Mouse (Mus musculus) kidney, adult 8-10 months (tissue): ENCODE data around the gene Afmid.
"Not testable (repeated sequence)": the region's sequence is repeated elsewhere in the genome, so short reads cannot be mapped to it uniquely, and the experiment has no call there.

Experiments
- DNase-seq, 2 experiments: peaks; one replicate each; pipeline ENCODE4 v3.0.0; 2022

Gene Afmid

GRCm38 (mm10) chr11:117826916-117827315 is 1.2 kb downstream of the Afmid start:
- DNase-seq: no peak

DNA sequence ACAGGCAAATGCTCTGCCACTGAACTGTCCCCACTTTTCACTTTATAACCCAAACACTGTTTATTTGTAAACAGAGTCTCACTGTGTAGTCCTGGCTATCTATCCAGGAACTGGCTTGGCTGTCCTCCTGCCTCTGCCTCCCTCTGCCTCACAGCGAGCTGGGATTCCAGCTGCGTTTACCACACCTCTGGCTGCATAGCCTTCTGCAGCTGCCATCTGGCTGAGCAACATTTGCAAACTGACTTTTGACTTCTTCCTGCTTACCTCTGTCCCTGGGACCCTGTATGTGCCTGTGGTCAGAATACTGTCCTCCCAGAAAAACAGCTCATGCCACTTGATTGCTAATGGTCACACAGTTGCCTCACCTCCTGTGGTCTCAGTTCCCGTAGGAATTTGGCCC is 1.7 kb downstream of the Afmid start:
- no peak for DNase-seq

DNA sequence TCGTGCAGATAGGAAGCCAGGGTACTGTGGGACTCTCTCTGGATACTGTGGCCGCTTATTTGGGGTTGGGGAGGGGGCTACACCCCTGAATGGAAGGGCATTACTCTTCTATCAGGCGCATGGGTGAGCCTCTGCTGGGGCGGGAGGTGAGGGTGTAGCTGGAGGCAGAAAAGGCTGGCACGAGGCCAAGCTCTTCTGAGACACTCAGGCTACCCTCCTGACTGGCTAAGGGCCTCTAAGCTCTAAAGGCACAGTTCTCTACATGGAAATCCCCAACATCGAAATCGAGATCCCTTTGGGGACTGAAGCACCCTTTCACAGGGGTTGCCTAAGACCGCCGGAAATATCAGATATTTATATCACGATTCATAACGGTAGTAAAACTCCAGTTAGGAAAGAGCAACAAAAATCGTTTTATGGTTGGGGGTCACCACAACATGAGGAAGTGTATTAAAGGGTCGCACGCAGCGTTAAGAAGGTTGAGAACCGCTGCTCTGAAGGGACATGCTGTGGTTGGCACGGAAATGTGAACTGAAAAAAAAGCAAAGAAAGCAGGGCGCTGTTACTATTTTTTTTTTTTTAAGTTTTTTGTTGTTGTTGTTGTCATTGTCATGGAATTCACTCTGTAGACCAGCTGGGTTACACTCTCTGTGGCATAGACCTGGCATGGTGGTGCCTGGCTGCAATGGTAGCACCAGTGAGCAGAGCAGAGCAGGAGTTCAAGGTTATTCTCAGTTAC is 2.6 kb downstream of the Afmid start:
- no peak for DNase-seq

- peak in 1 of 2 experiments; percentile 64 for DNase-seq
Measured at GRCm38 (mm10) chr11:117828888-117829604, 3.3 kb downstream of the Afmid start.

- peak; percentile 92 to 94 for DNase-seq
Measured at GRCm38 (mm10) chr11:117829671-117830215, 4.0 kb downstream of the Afmid start.

GRCm38 (mm10) chr11:117830401-117830800 is 4.7 kb downstream of the Afmid start:
- DNase-seq: no peak

- peak; percentile 57 to 80 for DNase-seq
Measured at GRCm38 (mm10) chr11:117832086-117832969, 6.6 kb downstream of the Afmid start.

DNA sequence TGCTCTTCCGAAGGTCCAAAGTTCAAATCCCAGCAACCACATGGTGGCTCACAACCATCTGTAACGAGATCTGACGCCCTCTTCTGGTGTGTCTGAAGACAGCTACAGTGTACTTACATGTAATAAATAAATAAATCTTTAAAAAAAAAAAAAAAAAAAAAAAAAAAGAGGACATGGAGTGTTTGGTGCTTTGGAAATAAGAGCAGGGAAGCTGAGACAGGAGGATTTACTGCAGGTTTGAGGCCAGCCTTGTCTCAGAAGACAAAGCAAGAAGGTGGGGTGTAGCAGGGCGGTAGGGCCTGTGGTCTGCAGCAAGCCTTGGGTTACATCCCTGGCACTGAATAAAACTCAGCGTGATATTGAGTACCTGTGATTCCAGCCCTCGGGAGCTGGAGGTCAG is 7.8 kb downstream of the Afmid start:
- DNase-seq: not testable (repeated sequence)

- peak; percentile 81 to 85 for DNase-seq
Measured at GRCm38 (mm10) chr11:117834086-117834485, 8.4 kb downstream of the Afmid start.

DNA sequence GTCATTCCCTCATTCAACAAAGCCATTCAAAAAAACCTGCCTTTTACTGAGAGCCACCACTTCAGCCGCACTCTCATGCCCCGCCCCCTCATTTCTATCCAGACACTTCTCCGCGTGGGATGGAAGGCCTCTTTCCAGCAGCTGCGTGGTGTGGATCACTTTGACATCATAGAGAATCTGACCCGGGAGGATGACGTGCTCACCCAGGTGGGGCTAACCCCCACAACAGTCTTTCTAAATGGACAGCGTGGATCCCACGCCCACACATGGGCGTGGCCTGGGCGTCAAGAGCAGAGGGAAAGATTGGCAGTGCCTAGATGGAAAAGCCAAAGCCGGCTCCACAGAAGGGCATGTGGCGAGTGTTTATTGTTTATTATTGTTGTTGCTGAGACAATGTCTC is 10.6 kb downstream of the Afmid start:
- peak in 1 of 2 experiments; percentile 58 for DNase-seq

DNA sequence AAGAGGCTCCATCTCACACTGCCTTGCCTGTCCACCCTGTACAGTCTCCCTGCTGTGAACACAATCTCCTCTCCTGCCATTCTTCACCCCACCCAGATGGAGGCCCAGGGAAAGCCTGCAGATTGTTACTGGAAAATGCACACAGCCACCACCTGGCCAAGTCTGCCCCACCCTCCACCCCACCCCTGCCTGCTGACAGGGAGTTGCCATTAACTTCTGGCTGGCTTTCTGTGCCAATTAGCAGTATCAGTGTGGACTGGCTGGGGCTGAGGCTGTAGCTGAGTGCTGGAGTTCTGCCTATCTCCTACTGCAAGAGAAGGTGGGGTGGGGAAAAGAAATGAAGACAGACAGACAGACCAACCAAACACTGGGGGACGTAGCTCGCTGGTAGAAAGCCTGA is 12.8 kb downstream of the Afmid start:
- peak in 1 of 2 experiments; percentile 54 for DNase-seq

GRCm38 (mm10) chr11:117839021-117839420 is 13.3 kb downstream of the Afmid start:
- DNase-seq: no peak

DNA sequence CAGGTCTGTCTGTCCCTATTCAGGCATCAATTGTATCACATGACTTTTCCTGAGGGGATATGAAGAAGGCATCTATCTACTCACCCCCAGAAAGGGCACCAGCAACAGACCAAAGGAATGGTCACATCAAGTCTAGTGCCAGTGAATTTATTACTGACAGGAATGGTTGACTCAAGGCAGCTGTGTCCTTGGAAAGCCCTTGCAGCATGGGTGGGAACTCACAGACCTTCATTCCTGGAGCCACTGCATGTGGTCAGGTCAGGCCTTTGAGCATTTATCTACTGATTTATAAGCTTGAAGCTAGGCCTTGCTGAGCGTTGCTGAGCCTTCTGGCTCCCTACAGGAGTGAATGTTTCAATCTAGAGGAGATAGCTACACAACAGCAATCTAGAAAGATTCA is 15.2 kb downstream of the Afmid start:
- no peak for DNase-seq

GRCm38 (mm10) chr11:117843434-117843833 is 17.7 kb downstream of the Afmid start:
- no peak for DNase-seq

DNA sequence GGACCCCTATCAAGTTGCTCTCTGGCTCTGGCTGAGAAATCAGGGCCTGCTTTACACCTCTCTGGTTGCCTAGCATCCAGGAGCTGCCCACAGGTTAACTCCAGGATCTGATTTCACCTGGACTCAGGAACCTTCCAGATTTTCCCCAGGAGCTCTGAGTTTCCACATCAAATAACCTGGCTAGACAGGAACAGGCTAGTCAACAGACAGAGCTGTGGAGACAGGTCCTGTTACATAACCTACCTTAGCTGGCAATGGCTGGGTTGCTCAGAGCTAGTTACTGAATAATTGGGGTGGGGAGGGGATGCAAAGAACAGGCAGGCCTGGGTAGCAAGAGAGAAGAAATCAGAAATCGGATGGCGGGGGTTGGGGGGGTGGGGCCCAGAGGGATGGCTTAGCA is 19.3 kb downstream of the Afmid start:
- DNase-seq: peak; percentile 69 to 89

DNA sequence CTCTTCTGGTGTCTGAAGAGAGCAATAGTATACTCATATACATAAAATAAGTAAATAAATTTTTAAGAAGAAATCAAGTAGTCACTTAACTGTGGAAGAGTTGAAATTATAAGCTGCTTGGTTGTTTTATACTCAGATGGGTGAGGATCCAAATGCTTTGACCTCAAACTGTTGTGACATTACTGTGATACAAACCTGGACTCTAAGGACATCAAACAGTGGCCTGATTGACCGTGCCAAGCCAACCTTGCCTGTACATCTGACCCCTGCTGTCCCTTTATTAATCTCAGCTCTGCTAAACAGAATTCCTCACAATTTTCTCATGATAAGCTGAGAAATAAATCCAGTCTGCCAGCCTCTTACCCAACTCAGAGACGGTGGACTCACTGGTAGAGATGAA is 19.9 kb downstream of the Afmid start:
- no peak for DNase-seq

DNA sequence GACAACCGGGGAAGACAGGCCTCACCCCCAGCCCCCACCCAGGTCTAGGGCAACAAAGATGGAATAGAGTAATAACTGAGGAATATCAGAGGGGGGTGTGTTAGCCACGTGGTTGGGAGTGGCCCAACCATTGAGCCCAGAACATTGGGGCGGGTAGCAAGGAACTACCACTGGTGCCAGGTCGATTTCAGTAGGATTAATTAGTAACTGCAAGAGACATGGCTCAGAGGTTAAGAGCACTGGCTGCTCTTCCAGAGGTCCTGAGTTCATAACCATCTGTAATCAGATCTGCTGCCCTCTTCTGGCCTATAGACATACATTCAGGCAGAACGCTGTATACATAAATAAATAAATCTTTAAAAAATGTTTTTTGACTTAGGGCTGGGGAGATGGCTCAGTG is 20.9 kb downstream of the Afmid start:
- peak; percentile 80 to 84 for DNase-seq

- no peak for DNase-seq
Measured at GRCm38 (mm10) chr11:117847593-117848215, 22.0 kb downstream of the Afmid start.

DNA sequence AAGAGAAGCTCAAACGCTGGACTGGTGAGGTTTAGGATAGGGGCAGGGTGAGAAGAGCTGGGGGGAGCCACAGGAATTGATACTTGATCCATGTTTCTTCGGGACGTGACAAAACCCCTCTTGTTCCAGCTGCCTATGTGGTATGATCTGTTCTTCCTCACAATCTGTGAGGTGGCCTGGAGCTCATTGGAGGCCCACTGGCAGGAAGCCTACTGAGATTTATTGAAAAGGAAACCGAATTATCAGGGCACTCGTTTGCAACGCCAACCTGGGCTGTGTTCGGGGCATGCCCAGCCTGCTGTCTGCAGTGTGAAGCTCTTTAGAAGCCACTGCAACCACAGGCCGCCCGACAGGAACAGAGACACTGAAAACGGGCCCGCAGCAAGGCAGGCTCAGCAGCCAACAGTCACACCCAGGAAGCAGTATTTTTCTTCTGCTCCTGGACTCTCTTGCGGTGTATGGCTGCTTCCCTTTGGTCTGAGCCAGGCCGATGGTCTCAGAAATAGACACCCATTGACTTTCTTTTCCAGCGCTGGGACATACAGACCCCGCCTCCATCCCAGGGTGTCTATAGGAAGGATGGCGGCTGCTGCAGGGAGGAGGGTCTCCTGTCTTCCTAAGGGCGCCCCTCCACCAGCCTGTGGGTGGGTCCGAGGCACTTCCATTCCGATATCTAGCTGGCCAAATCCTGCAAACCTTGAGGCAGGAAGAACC is 22.7 kb downstream of the Afmid start:
- DNase-seq: no peak

GRCm38 (mm10) chr11:117848985-117849671 is 23.4 kb downstream of the Afmid start, which contains the start of gene Birc5:
Gene Birc5, plus strand, starts transcription at chr11:117849251.
- peak; percentile 96 for DNase-seq

DNA sequence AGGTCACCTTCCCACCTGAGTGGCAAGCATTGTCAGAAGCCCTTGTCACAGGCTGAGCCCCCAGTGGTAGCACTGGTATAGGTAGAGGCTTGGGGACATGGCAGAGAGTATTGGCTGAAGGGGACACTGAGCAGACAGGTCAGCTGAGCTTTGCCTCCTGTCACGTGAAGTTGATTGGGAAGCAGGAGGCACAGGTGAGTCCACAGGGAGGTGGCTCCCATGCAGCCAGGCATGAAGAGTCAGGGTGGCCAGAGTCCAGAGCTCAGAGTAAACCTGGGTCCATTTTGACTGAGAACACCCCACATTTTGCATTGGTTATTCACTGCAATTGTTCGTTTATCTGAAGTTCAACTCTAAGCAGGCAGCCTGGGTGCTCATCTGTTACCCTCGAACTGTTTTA is 27.2 kb downstream of the Afmid start:
- no peak for DNase-seq
